8 mouse cellular contexts compared by ENCODE assay signal in genomic region chr11:120224488-120225255, GRCm38 (mm10). TPM values are rescaled to one million over a fixed set of nuclear protein-coding genes. Genes with fewer than 3 reads are reported as not detected.
DNase-seq lines count a peak whose midpoint lies in the region; ATAC-seq and TF ChIP-seq lines count a peak whose summit lies in the region.

No protein-coding gene starts in this region.

- peaks cover 60% of the 10 kb centered on the region for H3K4me1 ChIP-seq in lung, embryonic 14.5 days (ENCODE audit: insufficient read depth)
- peaks cover 13% of the 10 kb centered on the region; the same call in 1 of the 2 replicates for H3K4me1 ChIP-seq in embryonic fibroblast, embryonic 13.5 days (ENCODE audit: control insufficient read depth, insufficient read depth, low read length)
- H3K4me1 ChIP-seq in intestine, postnatal 0 days (replicated peaks; ENCODE audit: control insufficient read depth, insufficient read depth, low read length): peaks cover 42% of the 10 kb centered on the region

- no peaks in the 10 kb centered on the region for H3K9me3 ChIP-seq in lung, embryonic 14.5 days (ENCODE audit: low read depth, low read length)
- H3K9me3 ChIP-seq in intestine, postnatal 0 days (ENCODE audit: control insufficient read depth): no peaks in the 10 kb centered on the region

- H3K9ac ChIP-seq in lung, embryonic 14.5 days: peak overlapping the region; percentile 50
- no peak overlapping the region; the same call in 1 of the 2 replicates for H3K9ac ChIP-seq in intestine, postnatal 0 days (ENCODE audit: low read depth, low read length)

- H3K4me2 ChIP-seq in lung, embryonic 14.5 days: peak overlapping the region; percentile 62
- peak overlapping the region; percentile 56 for H3K4me2 ChIP-seq in intestine, postnatal 0 days (replicated peaks; ENCODE audit: low read depth)

- TF ChIP-seq POLR2A in embryonic fibroblast, embryonic 13.5 days (IDR thresholded peaks at IDR 0.05; ENCODE audit: low read depth, low read length): 0 out of 2 replicates have a peak, but pooled peaks have one; percentile 23

- peaks cover 17% of the 10 kb centered on the region for H3K36me3 ChIP-seq in lung, embryonic 14.5 days (ENCODE audit: insufficient read depth)
- no peaks in the 10 kb centered on the region for H3K36me3 ChIP-seq in intestine, postnatal 0 days (ENCODE audit: control insufficient read depth, insufficient read depth)

- no peak for TF ChIP-seq CTCF in lung, embryonic 14.5 days (IDR thresholded peaks at IDR 0.05; ENCODE audit: low read depth)
- no peak for TF ChIP-seq CTCF in embryonic fibroblast, embryonic 13.5 days (IDR thresholded peaks at IDR 0.05; ENCODE audit: borderline replicate concordance, insufficient read depth, low read length)
- no peak for TF ChIP-seq CTCF in intestine, postnatal 0 days (IDR thresholded peaks at IDR 0.05; ENCODE audit: low read depth)

- peak overlapping the region; percentile 96 for H3K27ac ChIP-seq in lung, embryonic 14.5 days (ENCODE audit: low read depth)
- no peak overlapping the region for H3K27ac ChIP-seq in embryonic fibroblast, embryonic 13.5 days (ENCODE audit: insufficient read depth, low read length)
- H3K27ac ChIP-seq in intestine, postnatal 0 days (ENCODE audit: low read depth, low read length): peak overlapping the region; percentile 70

- peak; percentile 49 for DNase-seq in lung, embryonic 14.5 days
- no peak for DNase-seq in lung, postnatal 10 days
- peak; percentile 51 for DNase-seq in mesoderm, embryonic 11.5 days (ENCODE audit: low read depth, low spot score)
- no peak for DNase-seq in thymus, postnatal 10 days (ENCODE audit: low spot score in 2 of 2)
- no peak for DNase-seq in layer of hippocampus, postnatal 25 days (ENCODE audit: extremely low spot score in 1 of 2, low spot score in 1 of 2)
- DNase-seq in left cerebral cortex, adult 11 months (ENCODE audit: low spot score): no peak

- no peak for ATAC-seq in lung, embryonic 14.5 days (ENCODE audit: insufficient read depth)
- ATAC-seq in intestine, postnatal 0 days: no peak

- H3K4me3 ChIP-seq in lung, embryonic 14.5 days (ENCODE audit: low read depth, low read length): peak overlapping the region; percentile 24
- H3K4me3 ChIP-seq in embryonic fibroblast, embryonic 13.5 days (ENCODE audit: insufficient read depth, low read length): no peak overlapping the region
- peak overlapping the region; percentile 16; the same call in 1 of the 2 replicates for H3K4me3 ChIP-seq in intestine, postnatal 0 days (ENCODE audit: low read depth, low read length)

- 30% methylated on average over 11 of the region's 11 CpGs for WGBS in lung, embryonic 14.5 days
- WGBS in intestine, postnatal 0 days: 37% methylated on average over 11 of the region's 11 CpGs

- H3K27me3 ChIP-seq in lung, embryonic 14.5 days (ENCODE audit: insufficient read depth, low read length): no peaks in the 10 kb centered on the region
- H3K27me3 ChIP-seq in intestine, postnatal 0 days (replicated peaks; ENCODE audit: control insufficient read depth, insufficient read depth, low read length): no peaks in the 10 kb centered on the region

RNA-seq across cellular contexts. Expression of gene Bahcc1, which starts 8.1 kb away (rescaled TPM):
- 14.3 and 15.6 TPM in 2 replicates for polyA plus RNA-seq in lung, embryonic 14.5 days (2014; fragmentation: Nextera tagmentation; extraction: Ambion mirVana)
- 17.9 and 18.6 TPM in 2 replicates for polyA plus RNA-seq in embryonic fibroblast, embryonic 13.5 days (2011; ENCODE audit: insufficient read length, low read depth, missing spikeins)
- 3.1 and 4.2 TPM in 2 replicates for polyA plus RNA-seq in intestine, postnatal 0 days (2015; fragmentation: Nextera tagmentation; extraction: Ambion mirVana)
- total RNA-seq in layer of hippocampus, postnatal 25 days (2021): 10 to 100 TPM; 17.7 to 22.6 TPM

Comparison
In these comparisons a context has a peak if more than half of its experiments do, and no peak if none do; other contexts are left out.
1. DNase-seq: peak in lung, embryonic 14.5 days (single experiment) and mesoderm, embryonic 11.5 days (single experiment); none in lung, postnatal 10 days (single experiment), thymus, postnatal 10 days (0 of 2), layer of hippocampus, postnatal 25 days (0 of 2) and left cerebral cortex, adult 11 months (single experiment).